Mouse (Mus musculus) limb, embryonic 10.5 days (tissue): ENCODE results near the gene Nphp1. TPM values are rescaled to one million over a fixed set of nuclear protein-coding genes. Genes with fewer than 3 reads are reported as not detected.

Experiments
- DNase-seq: peaks from one replicate; pipeline ENCODE4 v3.0.0-alpha.2; 2017; ENCODE audit warnings: low spot score
- H3K27ac ChIP-seq: fragments of 300-500 bp; sonication (generic); 2 replicates; pipeline ENCODE4 v1.5.1; 2016; ENCODE audit warnings: mild to moderate bottlenecking
- H3K27me3 ChIP-seq: fragments of 300-500 bp; sonication (generic); 2 replicates; pipeline ENCODE4 v1.6.1; 2016; ENCODE audit warnings: low read depth, mild to moderate bottlenecking; ENCODE audit not compliant: poor library complexity, severe bottlenecking
- H3K36me3 ChIP-seq: fragments of 300-500 bp; sonication (generic); 2 replicates; pipeline ENCODE4 v1.6.1; 2016; ENCODE audit warnings: mild to moderate bottlenecking, moderate library complexity
- H3K4me1 ChIP-seq: fragments of 300-500 bp; sonication (generic); 2 replicates; pipeline ENCODE4 v1.6.1; 2016
- H3K4me3 ChIP-seq: fragments of 300-500 bp; sonication (generic); 2 replicates; pipeline ENCODE4 v1.5.1; 2016; ENCODE audit warnings: mild to moderate bottlenecking, moderate library complexity
- H3K9me3 ChIP-seq: fragments of 300-500 bp; sonication (generic); replicated peaks from 2 replicates; pipeline ENCODE4 v1.6.1; 2016; ENCODE audit warnings: mild to moderate bottlenecking
- WGBS: fragments of 180-500 bp; shearing (Covaris S2); methylation state at CpG from one replicate; pipeline ENCODE4 v1.1.7; 2016; 5-methylcytosine and 5-hydroxymethylcytosine counted together
- polyA plus RNA-seq: library from polyadenylated mRNA; unstranded; fragments of >200 nt; fragmentation: Nextera tagmentation; extraction: Ambion mirVana; gene quantifications from 2 replicates; pipeline ENCODE4 v1.2.1, GENCODE M21; 2016

The Nphp1 gene
- polyA plus RNA-seq, 1 experiment from 2014 or later, result 43.6 TPM

DNA sequence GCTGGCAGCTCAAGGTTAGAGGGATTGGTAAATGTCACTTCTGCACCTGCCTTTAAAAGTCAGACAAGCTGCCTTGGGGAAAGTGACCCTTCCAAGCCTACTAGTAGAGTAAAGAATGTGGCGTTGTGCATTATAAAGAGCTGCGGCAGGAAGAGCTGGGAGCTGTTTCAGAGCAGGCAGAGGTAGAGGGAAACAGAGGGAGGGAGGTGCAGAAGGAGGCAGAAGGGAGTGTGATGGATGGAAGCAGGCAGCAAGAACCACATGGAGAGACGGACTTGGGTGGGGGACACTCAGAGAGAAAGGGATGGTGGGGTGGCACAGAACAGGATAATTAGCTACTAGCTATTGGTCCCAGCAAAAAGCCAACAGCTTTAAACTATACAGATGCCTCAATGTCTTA is 80.6 kb downstream of the Nphp1 start:
- Histone ChIP-seq H3K27ac (no peak overlapping the region), H3K4me1 (peaks cover 2% of the 10 kb centered on the region; the same call in 1 of the 2 replicates), H3K36me3 (no peaks in the 10 kb centered on the region), H3K27me3 (no peaks in the 10 kb centered on the region), H3K9me3 (no peaks in the 10 kb centered on the region), H3K4me3 (no peak overlapping the region)
- 47% methylated on average over 3 of the region's 3 CpGs for WGBS
- no peak for DNase-seq

DNA sequence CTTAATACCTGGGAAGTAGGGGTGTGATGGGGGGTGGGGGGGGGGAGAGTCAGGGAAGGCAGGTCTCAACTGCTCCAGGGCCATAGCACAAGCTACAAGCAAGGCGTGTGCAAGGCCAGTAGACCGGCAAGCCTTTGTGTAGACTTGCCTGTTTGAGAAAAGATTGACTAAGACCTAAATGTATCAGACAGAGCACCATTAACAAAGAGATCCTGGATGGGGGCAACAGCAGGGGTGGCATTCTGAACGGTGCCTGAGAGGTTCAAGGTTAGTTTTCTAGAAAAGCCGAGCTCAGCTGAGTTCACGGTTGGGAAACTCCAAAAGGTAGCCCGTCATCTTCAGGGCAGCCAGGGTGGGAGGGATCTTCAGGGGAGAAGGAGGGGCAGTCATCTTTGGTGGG is 83.4 kb downstream of the Nphp1 start:
- Histone ChIP-seq H3K4me3 (no peak overlapping the region), H3K27ac (no peak overlapping the region), H3K27me3 (no peaks in the 10 kb centered on the region), H3K4me1 (no peaks in the 10 kb centered on the region), H3K36me3 (no peaks in the 10 kb centered on the region), H3K9me3 (no peaks in the 10 kb centered on the region)
- 93% methylated on average over 6 of the region's 6 CpGs for WGBS
- no peak for DNase-seq

Other genes with a start within 250 kb of the Nphp1 start
- gene Prom2, start 247.4 kb downstream of the Nphp1 start, polyA plus RNA-seq, result 2.3 and 2.6 TPM in 2 replicates
- gene Zfp661, start 201.8 kb downstream of the Nphp1 start, polyA plus RNA-seq, result 5.9 and 6.9 TPM in 2 replicates
- gene Mrps5, start 201.7 kb downstream of the Nphp1 start, polyA plus RNA-seq, result 171 and 176 TPM in 2 replicates
- gene Mal, start 132.2 kb downstream of the Nphp1 start, polyA plus RNA-seq, result 0.10 and 0.43 TPM in 2 replicates
- 1.3 and 1.8 TPM in 2 replicates for gene Mall, start 59.0 kb downstream of the Nphp1 start, polyA plus RNA-seq
- 19.0 and 19.9 TPM in 2 replicates for gene Mtln, start 3.6 kb upstream of the Nphp1 start, polyA plus RNA-seq
- 112 and 126 TPM in 2 replicates for gene Bub1, start 43.0 kb upstream of the Nphp1 start, polyA plus RNA-seq
- gene Acoxl, start 50.0 kb upstream of the Nphp1 start, polyA plus RNA-seq, result 0.20 and 0.31 TPM in 2 replicates